Mouse (Mus musculus) liver, adult 2 months (tissue): Measurements from ENCODE around the gene Gm37240.

Experiments used
- CTCF ChIP-seq: fragments of 200-500 bp; IDR thresholded peaks from 2 replicates; pipeline ENCODE4 v1.5.1; 2011; ENCODE audit warnings: low read depth, low read length, control low read depth
- POLR2A ChIP-seq: fragments of 200-500 bp; IDR thresholded peaks from 2 replicates; pipeline ENCODE4 v1.6.1; 2011; ENCODE audit warnings: low read length, control low read depth; ENCODE audit not compliant: insufficient read depth; ENCODE audit errors: extremely low read depth

DNA sequence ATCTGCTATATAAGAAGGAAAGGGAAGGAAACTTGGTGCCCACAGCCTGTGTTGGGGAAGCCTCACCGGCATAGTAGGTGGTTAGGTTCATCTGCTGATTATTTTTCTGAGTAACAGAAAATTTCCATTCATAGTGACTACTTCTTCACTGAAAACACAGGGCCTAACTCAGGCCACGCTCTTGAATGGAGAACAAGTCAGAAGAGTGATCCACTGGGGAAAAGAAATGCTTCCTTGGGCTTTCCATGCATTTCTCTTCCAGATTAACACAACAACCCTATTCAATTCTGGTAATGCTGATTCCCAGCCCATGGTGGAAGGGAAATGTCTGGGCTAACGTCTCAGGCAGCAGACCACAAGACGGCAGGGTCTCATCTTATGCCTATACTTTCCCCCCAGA lies 188.8 kb downstream of the Gm37240 start:
- TF ChIP-seq POLR2A (no peak), CTCF (no peak)
